Mouse (Mus musculus): ENCODE measurements around the gene Gtf2a1l.

Gene Gtf2a1l

GRCm38 (mm10) chr17:88653375-88653769, 15.1 kb upstream of the Gtf2a1l start:
- no peak for DNase-seq (ENCODE audit: low read depth)

- DNase-seq (ENCODE audit: low read depth), result no peak
Observed at GRCm38 (mm10) chr17:88658510-88658909, 9.9 kb upstream of the Gtf2a1l start.

- no peak for DNase-seq (ENCODE audit: low read depth)
Observed at GRCm38 (mm10) chr17:88666076-88666475, 2.4 kb upstream of the Gtf2a1l start.

GRCm38 (mm10) chr17:88669921-88670320, 1.5 kb downstream of the Gtf2a1l start:
- DNase-seq (ENCODE audit: low read depth), result no peak

GRCm38 (mm10) chr17:88670800-88671199, 2.3 kb downstream of the Gtf2a1l start:
- DNase-seq (ENCODE audit: low read depth), result no peak

GRCm38 (mm10) chr17:88675310-88676309, 7.2 kb downstream of the Gtf2a1l start:
- DNase-seq (ENCODE audit: low read depth), result no peak

GRCm38 (mm10) chr17:88688226-88688625, 19.8 kb downstream of the Gtf2a1l start:
- no peak for DNase-seq (ENCODE audit: low read depth)

- DNase-seq (ENCODE audit: low read depth), result no peak
Observed at GRCm38 (mm10) chr17:88696656-88697333, 28.3 kb downstream of the Gtf2a1l start.

GRCm38 (mm10) chr17:88700901-88701300, 32.4 kb downstream of the Gtf2a1l start:
- no peak for DNase-seq (ENCODE audit: low read depth)

- DNase-seq (ENCODE audit: low read depth), result no peak
Observed at GRCm38 (mm10) chr17:88702345-88702744, 33.9 kb downstream of the Gtf2a1l start.

- DNase-seq (ENCODE audit: low read depth), result no peak
Observed at GRCm38 (mm10) chr17:88703112-88703511, 34.7 kb downstream of the Gtf2a1l start.

- DNase-seq (ENCODE audit: low read depth), result no peak
Observed at GRCm38 (mm10) chr17:88706231-88706649, 37.8 kb downstream of the Gtf2a1l start.

GRCm38 (mm10) chr17:88749646-88750045, 81.2 kb downstream of the Gtf2a1l start:
- DNase-seq (ENCODE audit: low read depth), result no peak

GRCm38 (mm10) chr17:88752827-88753471, 84.5 kb downstream of the Gtf2a1l start:
- DNase-seq (ENCODE audit: low read depth), result no peak

- DNase-seq (ENCODE audit: low read depth), result no peak
Observed at GRCm38 (mm10) chr17:88753472-88753857, 85.0 kb downstream of the Gtf2a1l start.

- DNase-seq (ENCODE audit: low read depth), result no peak
Observed at GRCm38 (mm10) chr17:88755776-88756175, 87.3 kb downstream of the Gtf2a1l start.

GRCm38 (mm10) chr17:88758003-88758437, 89.6 kb downstream of the Gtf2a1l start:
- DNase-seq (ENCODE audit: low read depth), result no peak

GRCm38 (mm10) chr17:88763396-88764135, 95.1 kb downstream of the Gtf2a1l start:
- no peak for DNase-seq (ENCODE audit: low read depth)

GRCm38 (mm10) chr17:88764136-88764485, 95.7 kb downstream of the Gtf2a1l start:
- no peak for DNase-seq (ENCODE audit: low read depth)

All from c-Kit-positive CD71-positive TER-119-negative erythroid progenitor cells, embryonic 14.5 days (primary cell).